Mouse (Mus musculus) naive thymus-derived CD4-positive, alpha-beta T cell, adult 2 months (primary cell): ENCODE measurements around the gene Dtx1.

Source experiments
- DNase-seq: peaks from one replicate; pipeline ENCODE4 v3.0.0-alpha.2; 2011; ENCODE audit warnings: low read depth

Dtx1 gene

DNA sequence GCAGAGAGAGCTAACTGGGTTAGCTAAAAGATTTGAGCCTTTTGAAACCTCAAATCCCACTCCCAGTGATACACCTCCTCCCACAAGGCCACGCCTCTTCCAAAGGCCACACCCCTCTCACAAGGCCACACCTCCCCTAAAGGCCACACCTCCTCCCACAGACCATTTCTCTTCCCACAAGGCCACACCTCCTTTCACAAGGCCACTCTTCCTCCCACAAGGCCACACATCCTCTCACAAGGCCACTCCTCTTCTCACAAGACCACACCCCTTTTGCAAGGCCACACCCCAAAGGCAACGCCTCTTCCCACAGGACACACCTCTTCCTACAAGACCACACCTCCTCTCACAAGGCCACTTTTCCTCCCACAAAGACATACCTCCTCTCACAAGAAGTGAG is 34.2 kb downstream of the Dtx1 start:
- DNase-seq: peak; percentile 80

DNA sequence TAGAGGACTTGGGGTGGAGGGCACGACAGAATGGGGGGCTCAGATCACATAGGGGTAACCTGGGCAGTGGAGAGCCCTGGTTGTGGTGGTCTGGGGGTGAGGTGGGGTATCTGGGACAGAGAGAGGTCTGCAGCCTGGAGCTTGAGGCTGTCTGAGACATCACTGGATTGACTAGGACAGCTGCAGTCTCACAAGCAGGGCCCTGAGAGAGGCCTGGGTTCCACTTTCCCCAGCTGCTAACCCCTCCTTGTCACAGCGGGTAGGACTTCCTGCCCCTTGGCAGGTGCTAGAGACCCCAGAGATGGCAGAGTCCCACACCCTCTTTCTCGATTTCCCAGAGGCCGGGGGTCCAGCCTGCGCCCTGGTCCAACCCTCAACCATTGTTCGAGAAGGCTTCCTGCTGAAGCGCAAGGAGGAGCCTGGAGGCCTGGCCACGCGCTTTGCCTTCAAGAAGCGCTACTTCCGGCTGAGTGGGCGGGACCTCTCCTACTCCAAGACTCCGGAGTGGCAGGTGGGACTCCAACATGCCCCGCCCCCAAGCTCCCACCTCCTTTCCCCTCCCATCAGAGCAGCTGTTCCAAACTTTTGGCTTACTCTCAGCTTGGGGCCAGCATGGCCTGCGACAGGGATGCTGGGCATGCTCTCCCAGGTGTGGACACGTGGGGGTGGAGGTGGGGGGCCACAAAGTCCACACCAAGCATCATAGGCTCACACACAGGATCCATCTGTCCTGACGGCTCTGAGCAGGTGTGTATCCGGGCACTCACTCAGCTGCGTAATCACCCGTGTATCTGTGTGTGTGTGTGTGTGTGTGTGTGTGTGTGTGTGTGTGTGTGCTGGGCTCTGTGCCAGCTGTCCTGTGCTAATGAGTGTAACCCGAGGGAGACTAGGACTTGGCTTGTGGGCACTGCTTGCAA is 37.2 kb downstream of the Dtx1 start:
- peak; percentile 59 for DNase-seq

DNA sequence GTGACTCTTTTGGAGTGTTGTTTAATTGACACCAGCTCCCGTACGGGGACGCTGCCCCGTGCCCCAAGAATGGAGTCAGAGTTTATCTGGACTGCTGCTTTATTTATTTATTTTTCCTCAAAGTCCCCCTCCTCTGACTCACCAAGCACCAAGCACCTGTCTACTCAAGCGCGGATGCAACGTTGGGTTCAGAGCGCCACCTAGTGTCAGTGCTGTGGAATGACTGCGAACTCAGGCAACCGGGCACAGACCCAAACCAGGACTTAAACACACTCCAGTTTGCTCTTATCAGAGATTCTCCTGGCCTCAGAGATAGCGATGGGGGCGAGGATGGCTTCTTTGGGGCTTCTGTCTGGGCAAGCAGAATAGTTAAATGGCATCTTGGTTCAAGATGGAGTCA is 38.1 kb downstream of the Dtx1 start:
- peak; percentile 91 for DNase-seq

DNA sequence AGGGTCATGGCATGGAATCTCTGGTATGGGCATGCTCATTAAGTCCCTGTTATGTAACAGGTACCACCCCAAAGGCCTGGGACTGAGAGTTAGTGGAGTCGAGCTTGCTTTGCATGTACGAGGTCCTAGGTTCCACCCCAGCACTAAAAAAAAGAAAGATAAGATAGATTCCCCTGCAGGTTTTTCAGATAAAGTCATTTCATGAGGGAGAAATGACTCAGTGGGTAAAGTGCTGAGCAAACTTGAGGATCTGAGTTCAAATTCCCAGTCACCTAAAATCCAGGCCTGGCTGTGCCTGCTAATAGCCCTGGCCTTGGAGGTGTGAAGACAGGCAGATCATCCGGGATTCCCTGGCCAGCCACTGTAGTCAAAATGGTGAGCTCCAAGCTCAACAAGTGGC is 39.9 kb downstream of the Dtx1 start:
- no peak for DNase-seq

DNA sequence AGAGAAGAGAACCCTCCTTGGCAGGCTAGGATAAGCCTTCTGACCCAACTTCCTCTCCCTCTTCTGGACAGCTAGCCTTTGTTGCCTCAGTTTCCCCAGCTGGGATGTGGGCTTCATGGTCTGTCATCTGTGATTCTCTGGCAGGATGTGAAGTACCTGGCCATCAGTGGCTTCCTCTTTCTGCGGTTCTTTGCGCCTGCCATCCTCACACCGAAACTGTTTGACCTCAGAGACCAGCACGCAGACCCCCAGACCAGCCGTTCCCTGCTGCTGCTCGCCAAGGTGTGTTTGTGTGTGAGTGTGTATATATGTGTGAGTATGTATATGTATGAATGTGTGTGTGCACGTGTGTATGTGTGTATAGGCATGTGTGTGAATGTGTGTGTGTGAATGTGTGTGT is 41.6 kb downstream of the Dtx1 start:
- no peak for DNase-seq

DNA sequence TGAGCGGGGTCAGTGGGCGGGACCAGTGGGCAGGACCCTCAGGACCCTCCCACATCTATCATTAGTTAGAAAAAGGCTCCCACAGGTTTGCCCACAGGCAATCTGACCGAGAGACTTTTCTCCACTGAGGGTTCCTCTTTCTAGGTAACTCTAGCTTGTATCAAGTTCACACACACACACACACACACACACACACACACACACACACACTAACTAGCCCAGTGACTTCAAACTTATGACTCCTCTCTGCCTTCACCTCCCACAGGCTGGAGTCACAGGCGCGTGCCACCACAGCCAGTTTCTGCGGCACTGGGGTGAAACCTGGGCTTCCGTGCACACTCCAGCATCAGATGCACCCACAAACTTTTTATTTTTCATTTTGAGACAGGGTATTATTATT is 43.0 kb downstream of the Dtx1 start:
- DNase-seq: peak; percentile 19

DNA sequence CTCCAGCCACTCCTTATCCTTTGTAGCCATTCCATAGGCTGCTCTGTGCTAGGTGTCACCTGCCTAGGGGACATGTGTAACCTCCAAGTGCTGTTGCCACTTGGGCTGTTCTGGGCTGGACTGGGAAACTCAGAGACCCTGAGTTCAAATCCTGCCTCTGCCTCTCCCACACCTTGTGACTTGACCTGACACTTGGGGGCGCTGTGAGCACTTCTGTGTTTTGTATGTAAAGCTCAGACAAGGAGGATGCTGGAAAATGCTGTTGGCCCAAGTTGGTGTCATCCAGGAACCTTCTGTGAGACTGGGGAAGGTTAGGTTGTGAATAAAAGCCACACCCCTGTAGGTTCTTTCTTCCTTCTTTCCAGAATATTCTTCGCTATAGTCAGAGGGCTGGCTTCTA is 46.8 kb downstream of the Dtx1 start:
- peak; percentile 56 for DNase-seq

DNA sequence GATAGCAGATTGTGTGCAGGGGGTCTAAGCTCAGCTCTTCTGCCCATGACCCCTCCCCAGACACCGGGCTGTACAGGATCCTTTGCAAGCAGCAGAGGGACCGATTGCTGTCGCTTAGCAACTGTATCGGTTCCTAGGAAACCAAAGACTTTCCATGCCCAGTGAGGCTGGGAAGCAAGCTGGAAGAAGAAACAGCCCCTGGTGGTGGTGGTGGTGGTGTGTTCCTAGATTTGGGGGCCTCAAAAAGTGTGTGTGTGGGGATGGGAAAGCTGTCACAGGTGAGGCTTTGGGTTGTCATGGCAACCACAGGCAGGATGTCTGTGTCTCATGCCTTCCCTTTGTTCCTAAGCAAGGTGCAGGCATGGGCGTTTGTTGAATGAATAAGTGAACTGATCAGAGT is 50.9 kb downstream of the Dtx1 start:
- DNase-seq: no peak

DNA sequence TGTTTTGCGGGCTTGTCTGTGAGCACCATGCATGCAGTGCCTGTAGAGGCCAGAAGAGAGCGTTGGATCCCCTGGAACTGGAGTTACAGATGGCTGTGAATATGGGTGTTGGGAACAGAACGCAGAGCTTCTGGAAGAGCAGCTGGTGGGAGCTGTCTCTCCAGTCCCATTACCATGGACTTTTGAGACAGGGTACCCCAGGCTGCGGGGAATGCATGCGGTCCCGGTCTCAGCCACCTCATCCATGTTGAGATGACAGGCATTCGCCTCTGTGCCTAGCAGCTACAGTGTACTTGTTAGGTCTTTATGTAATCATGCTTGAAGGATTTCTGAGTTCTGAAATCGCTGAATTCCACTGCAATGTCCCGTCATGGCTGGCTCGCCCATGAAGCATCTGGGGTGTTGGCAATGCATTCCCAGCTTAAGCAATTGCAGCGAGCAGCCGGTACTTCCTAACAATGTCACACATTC is 55.4 kb downstream of the Dtx1 start:
- DNase-seq: no peak

DNA sequence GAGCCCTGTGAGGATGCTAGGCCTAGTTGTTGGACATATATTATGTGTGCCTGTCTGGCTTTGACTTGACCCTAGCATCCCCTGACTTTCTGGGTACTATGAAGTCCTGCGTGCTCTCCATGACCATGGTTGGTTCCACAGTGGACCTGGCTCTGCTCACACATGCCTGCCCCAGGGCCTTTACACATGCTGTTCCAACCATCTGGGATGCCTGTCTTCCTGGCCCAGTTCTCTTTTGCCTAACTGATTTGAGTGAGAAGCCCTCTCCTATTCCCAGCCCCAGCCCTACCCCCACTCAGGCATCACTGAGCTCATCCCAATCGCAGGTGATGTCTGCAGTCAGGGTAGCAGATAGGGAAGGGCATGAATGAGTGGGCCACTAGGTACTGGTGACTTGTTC is 57.9 kb downstream of the Dtx1 start:
- no peak for DNase-seq

DNA sequence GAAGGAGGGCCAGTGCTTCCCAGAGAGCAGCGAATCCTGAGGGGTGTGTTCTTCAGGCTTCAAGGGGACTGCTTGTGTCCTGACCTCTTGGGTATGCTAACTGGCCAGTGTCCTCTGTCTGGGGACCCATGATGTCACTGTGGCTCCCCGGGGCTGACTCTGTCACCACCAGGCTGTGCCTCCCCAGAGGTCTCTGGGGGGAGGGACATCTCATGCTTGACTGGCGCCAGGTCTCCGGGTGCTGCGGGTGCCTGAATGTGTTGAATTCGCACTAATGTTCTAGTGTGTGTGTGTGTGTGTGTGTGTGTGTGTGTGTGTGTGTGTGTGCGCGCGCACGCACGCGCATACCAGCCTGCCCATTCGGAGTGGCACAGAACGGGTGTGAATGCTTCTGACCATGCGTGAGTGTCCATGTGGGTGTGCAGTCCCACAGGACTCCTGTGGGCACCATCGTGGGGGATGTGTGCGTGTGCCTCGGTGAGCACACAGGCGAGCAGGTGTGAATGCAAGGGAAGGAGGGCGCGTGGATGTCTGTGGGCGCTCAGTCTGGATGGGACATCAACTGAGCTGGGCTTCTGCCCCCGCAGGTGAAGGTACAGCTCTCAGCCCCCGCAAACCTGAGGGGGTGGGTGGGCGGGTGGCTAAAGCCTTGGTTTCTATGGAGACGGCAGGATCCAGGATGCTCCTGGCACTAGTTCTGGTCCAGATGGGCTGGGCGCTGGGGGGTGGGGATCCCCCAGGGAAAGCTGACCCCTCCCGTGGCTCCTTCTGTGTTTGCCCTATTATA is 58.6 kb downstream of the Dtx1 start:
- no peak for DNase-seq

DNA sequence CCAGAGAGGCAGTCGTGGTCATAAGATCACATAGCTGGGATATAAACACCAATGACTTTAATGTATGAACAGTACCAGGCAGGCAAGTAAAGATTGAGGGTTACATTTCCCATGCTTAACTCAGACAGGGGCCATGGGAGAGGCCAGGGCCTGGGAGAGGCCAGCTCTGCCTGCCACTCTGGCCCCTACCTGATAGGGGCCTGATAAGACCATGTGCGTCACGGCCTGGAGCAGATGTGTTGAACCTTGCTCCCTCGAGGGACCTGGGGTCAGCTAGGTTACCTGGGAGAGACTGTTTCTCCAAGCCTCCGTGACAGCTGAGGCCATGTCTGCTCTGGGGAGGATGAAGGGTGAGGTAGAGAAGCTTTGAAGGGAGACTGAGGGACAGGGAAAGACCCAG is 60.5 kb downstream of the Dtx1 start:
- DNase-seq: no peak

DNA sequence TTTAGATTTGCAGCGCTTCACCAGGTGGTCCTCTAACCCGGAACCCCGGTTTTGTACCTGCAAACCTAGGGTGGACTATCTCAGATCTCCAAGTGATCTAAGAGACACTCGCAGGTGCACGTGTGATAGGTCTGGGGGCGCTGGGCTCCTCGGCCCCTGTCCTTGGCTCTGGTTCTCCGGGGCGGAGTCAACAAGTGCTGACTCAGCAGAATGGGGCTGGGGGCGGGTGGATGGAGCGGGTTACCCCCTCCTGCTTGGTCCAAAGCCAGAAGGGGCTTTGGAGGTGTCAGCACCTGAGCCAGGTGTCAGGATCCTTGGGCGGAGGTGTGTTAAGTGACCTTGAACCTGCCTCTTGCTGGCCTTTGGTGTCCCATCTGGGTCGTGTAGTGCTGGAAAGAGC is 61.8 kb downstream of the Dtx1 start:
- no peak for DNase-seq

DNA sequence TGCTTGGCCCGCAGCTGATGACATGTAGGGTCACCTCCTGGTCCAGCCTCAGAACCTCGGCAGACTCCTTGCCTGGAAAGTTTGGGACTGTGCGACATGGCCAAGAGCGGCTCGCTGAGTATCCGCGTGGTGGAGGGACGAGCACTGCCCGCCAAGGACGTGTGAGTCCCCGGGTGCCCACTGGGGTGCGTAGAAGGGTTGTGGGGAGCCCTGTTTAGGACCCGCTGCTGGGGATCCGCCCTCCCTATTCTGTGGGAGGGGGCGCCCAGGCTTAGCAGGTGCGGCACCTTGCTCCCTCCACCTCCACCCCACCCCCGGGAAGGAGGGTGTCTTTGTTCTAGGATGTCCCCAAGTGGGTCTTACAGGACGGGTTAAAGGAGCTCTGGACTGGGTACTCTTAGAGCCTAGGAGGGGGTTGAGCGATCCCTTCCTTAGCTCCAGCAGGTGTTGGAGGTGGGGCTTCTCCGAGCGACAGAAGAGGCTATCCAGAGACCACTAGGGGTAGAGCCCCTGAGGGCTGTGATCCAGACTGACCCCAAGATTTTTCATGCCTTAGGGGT is 62.3 kb downstream of the Dtx1 start:
- DNase-seq: no peak

DNA sequence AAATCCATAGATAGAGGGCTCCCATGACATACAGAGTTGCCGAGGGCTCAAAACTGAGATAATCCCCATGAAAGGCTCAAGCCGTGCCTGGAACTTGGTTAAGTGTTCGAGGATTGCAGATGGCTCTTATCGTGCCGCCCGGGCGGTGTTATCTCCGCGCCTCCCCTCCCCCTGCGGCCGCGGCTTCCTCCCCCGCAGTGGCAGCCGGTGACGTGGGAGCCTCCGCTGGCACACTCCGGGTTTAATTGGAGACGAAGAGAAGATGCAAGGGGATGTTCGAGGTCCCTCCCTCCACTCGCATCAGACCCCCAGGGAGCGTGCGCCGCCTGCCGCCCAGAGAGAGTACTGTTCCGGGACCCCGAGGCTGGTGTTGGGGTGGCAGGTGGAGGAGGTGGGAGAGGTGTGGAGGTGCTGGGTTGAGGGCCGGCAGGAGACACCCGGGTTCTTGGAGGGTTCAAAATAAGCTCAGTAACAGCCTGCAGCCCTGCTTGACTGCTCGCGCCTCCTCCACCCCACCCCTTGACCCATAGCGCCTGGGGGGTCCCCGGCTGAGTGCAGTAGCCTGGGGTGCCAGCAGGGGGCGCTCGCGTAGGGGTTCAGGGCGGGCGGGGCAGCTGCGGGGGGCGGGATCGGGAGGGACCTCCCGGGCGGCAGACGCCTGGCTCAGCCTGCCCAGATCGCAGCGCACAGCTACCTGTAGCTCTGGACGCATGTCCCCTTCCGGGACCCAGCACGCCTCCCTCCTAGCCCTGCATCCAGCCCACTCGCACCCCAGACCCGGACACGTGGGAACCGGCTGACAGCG is 63.0 kb downstream of the Dtx1 start, which contains the start of gene Rasal1:
TSS of gene Rasal1 (plus strand) at position 244 of the 805 bp plus-strand sequence.
- peak; percentile 95 for DNase-seq

DNA sequence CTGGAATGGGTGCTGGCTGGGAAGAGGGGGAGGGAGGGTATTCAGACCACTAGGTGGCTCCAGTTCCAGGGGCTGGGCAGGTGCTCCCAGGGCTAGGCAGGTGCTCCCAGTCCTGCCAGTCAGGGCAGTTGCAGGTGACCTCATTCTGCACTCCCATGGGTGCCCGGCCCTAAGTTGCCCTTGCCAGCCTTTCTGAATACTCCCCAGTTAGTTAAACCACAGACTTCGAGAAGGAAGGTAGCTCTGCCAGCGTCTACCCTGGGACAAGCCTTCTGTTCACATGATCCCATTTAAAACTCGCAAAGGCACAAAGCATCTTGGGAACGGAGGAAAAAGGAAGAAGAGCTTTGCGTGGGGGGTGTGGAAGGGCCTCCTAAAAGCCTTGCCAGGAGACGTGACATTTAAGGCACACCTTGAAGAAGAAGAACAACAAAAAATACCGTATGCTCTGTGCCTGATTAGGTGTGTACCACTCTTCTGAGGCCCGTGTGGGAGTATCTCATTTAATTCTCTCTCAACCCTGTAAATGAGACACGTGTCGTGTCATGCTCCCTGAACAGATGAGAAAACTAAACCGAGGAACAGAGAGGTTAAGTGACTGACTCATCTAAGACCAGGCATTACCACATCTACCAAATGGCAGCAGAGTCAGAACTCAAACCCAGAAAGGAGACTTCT is 63.8 kb downstream of the Dtx1 start:
- DNase-seq: peak; percentile 72

DNA sequence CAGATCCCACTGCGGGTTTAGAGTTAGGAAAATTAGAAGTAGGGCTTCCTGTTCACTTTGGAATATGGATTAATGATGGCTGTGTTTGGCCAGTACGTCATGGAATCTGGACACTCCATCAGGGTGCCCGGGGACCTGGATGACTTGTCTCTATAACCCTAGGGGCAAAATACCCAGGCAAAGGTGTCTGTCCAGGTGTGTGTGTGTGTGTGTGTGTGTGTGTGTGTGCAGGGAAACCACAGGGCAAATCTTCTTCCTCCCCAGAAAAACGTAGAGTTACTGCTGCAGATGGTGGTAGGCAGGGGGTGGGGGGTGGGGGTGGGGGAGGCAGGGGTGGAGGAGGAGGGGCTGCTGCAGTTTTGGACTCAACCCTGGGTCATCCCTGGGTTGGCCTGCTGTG is 64.4 kb downstream of the Dtx1 start:
- DNase-seq: no peak

DNA sequence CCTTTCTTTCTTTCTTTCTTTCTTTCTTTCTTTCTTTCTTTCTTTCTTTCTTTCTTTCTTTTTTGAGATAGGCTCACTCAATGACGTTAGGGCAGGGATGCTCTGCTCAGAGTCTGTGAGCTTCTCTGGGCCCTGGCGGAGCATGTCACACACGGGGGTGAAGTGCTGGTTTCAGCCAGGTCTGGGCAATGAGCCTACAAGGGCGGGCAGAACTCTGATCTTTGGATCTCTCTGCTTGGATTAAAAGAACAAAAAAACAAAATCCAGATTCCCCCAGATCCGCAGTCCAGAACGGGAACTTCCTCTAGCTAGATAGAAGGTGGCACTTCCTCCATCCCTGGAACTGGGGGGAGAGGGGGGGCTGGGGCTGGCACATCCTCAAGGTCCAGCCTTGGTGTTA is 65.9 kb downstream of the Dtx1 start:
- no peak for DNase-seq

DNA sequence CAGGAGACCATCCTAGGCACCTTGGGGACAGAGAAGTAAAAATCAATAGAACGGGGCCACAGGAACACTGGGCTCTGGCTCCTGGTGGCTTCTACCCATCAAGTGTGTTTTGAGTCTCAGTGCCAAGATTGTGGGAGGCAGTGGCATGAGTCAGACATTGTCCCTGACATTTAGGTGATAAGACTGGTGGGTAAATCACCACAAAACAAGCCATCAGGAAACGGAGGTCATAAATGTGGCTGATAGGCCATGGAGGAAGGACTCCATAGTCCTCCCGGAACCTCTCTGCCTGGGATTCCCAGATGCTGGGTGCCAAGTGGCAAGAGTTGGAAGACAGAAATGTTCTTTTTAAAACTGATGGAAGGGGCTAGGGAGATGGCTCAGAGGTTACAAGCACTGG is 67.5 kb downstream of the Dtx1 start:
- no peak for DNase-seq

DNA sequence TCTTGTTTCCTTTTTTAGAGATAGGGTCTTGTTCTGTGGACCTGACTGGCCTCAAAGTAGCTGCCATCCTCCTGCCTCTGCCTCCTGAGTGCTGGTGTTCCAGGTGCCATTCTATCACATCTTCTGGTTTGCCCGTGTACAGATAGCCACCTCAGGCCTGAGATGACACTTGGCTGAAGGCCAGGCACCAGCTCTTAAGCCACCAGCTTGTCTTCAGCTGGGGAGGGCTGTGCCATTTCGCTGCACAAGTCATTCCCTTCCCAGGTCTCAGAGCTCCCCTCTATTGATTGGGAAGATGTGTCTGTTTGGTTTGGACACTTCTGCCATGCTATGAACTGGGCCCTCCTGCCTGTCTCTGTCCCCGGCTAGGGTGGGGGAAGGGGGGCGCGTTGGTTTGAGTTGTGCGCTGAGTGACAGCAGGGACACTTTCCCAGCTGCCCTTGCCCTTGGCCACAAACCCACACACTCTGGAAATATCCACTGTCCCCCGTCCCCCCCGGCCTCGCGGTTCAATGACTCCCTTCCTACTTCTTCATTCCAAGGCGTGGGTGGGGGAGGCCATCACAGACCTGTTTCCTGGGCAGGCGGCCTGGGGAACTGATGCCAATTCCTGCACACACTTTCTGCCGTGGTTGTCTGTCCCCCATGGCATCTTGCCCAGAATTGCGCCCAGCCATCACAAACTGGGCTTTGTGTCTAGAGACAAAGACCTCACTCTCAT is 68.2 kb downstream of the Dtx1 start:
- DNase-seq: no peak

DNA sequence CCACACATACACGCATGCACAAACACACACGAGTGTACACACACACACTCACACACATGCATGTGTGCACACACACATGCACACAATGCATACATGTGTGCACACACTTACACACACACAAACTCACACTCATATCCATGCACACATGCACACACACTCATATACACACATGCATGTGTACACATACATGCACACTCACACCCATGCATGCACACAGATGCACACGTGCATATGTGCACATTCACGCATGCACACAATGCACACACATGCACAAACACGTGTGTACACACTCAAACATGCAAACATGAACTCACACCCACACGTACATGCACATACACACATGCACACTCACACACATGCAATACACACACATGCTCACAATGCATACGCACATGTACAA is 71.6 kb downstream of the Dtx1 start:
- DNase-seq: no peak
